Mouse (Mus musculus) T-helper 2 cell (primary cell): Measurements from ENCODE around the gene Ttc28.

Source experiments
- in situ Hi-C: fragments of 300-600 bp; cut with MboI, MseI; formaldehyde crosslinking; loops from one replicate; pipeline ENCODE4 v1.15.1; 2025; ENCODE audit warnings: high pct_unique_total_duplicates

Gene Ttc28

DNA sequence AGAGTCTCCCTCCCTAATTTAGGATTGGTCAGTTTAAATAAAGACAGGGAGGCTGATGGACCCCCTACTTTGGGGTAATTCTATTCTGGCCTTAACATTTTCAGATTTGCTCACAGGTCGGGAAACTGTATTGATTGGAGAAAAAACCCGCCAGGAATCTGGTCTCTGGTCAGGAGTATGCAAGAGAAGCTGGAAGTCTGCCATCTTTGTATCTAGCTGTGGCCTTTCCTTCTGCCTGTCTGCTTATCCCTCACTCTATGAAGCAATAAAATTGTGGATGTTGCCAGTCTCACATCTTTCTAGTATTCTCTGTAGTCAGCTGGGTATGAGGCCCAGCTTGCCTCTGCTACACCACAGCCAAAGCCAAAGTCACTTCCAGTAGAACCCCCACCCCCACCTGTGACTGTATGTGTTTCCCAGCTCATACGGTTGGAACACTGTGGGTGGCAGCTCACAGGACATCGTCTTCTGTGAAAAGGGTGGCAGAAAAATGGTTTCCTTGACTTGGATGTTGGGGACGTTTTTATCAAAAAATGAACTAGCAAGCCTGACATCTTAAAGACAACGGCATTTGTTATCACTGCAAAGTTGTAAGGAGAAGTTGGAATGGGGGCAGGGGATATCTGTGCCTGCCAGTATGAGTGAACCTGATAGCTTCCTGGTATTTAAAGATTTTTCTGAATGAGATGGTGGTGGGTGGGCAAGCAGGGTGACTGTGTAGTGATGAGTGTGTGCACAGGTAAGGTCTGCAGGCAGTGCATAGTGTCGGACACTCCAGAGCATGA is 281.7 kb downstream of the Ttc28 start:
- in situ Hi-C loops = no loop called here

DNA sequence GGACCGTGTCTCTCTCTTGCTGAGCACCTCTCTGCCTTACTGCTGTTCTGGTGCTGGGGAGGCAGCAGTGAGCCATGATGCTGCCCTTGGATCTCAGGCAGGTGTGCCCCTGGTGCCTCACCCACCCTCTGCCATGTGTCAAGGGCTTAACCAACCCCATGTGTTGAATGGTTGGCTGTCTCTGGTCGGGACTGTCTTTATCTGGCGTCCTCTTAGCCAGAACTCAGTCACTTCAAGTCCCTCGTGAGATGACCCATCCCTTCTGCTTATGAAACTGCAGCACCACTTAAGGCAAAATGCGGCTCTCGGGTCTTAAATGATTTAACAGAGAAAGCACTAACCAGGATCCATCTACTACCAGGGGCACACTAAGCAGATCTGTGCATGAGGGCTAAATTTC is 283.3 kb downstream of the Ttc28 start:
- in situ Hi-C loops = no loop called here

GRCm38 (mm10) chr5:111163377-111163776 is 283.8 kb downstream of the Ttc28 start:
- in situ Hi-C loops = no loop called here

- in situ Hi-C loops = no loop called here
These were observed 284.8 kb downstream of the Ttc28 start for GRCm38 (mm10) chr5:111164348-111164920.

DNA sequence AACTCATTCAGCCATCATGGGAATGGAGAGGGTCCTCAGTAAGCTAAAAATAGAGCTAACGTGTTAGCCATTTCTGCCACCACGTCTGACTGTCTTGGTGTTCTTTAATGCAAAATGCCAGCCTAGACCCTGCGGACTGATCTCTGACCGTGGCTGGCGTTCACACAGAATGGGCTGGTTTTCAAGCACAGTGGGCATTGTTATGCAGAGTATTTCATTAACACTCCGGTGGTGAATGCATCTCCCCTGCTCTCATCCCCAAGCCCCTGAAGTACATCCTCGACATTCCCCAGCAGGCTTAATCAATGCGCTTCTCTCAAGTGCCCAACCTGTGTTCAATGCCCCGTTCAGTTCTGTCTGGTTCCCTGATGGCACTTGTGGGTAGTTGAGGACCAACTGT is 290.8 kb downstream of the Ttc28 start:
- in situ Hi-C loops = no loop called here

- in situ Hi-C loops = no loop called here
These were observed 295.8 kb downstream of the Ttc28 start for GRCm38 (mm10) chr5:111175410-111175809.

DNA sequence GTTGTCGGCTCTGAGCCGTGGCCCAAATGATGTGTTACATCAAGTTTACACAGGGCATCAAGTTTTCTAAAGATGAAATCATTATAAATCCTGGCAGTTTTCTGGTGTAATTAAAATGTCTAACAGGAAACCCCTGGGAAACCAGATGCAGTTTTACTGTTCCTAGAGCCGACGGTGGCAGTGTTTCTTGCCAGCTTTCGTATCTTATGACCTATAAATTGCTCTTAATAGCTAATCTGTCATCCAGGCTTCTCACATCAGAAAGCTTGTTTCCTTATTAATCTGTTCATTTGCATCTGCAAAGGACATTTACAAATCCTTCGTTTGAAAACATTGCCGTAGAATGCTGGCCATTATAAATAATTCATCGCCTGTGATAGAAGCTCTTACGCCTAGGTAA is 296.2 kb downstream of the Ttc28 start:
- in situ Hi-C loops = no loop called here

- in situ Hi-C loops = no loop called here
These were observed 296.8 kb downstream of the Ttc28 start for GRCm38 (mm10) chr5:111176441-111176840.

GRCm38 (mm10) chr5:111178324-111179076 is 298.9 kb downstream of the Ttc28 start:
- in situ Hi-C loops = no loop called here

- in situ Hi-C loops = no loop called here
These were observed 300.0 kb downstream of the Ttc28 start for GRCm38 (mm10) chr5:111179651-111180050.

DNA sequence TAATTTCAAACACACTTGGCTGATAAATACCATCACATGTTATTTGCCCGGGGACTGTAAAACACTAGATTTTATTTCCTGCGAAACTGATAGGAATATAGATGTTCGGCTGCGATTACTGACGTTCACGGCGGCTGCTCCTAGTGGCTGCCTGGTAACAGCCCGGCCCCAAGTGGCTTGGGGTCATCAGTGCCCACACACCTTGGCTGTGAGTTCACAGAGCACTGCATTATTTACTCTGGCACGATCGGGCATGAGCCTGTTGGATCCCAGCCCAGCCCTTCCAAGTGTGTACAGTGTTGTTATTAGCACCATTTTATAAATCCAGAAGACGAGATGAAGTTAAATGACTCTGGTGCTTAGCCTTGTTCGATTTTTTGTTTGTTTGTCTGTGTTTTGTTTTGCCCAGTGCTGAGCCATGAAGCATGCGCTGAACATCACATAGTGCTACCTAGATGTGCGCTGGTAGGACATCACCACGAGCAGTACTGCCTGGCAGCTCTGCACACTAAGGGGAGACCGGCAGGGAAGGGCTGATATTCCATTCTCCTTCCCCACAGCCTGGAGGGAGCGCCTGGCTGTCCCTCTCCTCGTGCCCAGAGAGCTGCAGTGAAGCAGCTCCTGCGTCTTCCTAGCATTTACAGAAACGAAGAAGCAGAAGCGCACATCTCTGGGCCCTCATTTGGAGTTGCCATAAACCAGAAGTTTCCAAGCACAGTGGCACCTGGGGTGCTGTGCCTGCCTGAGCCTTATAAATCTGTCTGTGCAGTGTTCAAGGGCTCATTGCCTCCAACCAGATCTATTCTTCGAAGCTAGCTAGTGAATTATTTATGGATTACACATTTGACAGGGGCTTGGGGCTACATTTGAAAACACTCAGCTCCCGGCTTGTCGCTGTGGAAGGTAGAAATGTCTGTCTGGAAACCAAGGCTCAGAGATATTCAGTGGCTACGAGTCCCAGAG is 300.8 kb downstream of the Ttc28 start:
- in situ Hi-C loops = no loop called here

DNA sequence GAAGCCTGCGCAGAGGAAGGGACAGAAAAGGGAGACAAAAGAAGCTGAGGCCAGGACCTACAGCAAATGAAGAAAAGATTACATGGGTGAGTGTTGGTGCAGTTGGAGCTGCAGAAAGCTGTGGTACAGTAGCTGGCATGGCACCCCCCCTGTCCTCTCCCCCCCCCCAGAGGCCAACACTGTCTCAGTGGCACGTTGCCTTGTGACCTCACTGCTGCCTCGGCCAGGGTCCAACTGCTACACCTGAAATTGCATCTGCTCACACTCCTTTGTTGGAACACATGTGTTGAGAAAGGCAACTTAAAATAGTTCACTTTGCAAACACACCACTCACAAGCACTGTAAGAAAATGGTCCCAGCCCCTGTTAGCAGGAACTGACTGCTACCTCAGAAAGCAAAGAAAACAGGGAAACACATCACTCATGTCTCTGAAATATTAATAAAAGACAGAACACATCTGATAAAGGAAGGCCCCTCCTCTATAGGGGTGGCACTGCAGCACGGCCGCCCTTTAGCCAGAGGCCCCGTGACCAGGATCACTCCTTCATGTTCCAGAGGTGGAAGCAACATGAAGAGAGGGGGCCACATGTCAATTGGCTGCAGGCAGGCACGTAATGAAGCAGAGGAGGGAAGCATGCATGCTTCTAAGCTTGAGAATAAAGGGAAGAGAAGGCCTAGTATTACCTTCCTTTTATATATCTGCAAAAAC is 301.8 kb downstream of the Ttc28 start:
- in situ Hi-C loops = no loop called here

- in situ Hi-C loops = no loop called here
These were observed 307.0 kb downstream of the Ttc28 start for GRCm38 (mm10) chr5:111186600-111186999.

- in situ Hi-C loops = no loop called here
These were observed 312.4 kb downstream of the Ttc28 start for GRCm38 (mm10) chr5:111191972-111192371.

DNA sequence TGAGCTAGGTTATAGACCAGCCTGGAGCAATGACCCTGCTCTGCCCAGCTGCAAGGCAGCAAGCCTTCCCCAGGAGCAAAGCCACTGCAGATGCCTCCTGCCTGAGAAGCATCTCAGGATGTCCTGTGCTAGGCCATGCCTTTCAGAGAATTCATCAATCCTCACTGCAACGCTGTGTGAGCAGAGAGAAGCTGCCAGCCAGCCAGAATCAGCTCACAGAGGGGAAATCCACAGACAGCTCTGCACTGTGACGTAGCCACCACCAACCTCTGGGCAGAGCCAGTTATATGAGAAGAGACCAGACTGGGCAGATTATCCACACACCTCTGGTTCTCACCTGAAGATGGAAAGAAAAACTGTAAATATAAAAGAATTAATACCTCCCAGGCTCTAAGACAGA is 315.2 kb downstream of the Ttc28 start:
- in situ Hi-C loops = no loop called here

DNA sequence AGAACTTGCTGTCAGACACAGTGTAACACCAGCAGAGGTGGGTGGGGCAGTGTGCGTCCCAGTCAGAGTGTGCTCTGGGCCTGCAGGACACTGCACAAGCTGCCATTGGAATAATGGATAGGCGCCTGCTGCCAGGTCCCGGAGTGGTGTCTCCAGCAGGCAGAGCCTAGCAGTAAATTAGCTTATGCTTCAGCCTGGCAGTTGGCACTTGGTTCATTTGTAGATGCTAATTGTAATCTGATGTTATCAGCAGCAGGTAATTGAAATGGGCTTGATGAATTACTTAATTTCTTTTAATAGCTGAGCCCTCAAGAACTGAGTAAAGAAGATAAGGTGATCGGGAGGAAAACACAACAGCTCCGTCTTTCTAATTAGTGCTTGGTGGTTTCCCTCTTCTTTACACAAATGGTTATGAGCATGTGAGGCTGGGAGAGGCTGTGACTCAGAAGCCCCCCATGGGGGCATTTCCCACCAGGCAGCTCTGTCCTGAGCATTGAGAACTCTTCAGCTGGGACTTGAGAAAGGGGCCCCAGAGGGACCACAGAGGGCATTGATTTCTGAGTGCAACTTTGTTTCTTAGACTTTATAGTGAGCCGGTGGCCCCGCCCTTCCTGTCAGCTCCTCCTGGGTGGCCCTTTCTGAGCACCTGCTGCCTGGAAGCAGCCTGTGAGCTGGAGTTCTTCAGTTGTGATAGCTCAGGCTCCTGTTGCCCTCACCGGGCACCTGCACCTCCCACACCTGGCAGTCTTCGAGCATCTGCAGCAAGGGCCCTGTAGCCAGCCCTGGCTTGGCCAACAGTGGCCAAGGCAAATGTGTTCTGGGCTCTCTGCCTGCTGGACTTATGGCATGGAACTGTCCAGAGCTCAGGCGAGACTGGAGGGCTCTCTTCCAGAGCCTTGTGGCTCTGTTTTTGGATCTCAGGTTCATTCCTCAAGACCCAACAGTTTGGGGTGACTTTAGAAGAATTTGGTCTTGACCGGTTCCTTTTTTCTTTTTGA is 316.2 kb downstream of the Ttc28 start:
- in situ Hi-C loops = no loop called here

GRCm38 (mm10) chr5:111197727-111198126 is 318.1 kb downstream of the Ttc28 start:
- in situ Hi-C loops = no loop called here

GRCm38 (mm10) chr5:111200167-111200840 is 320.7 kb downstream of the Ttc28 start:
- in situ Hi-C loops = loop anchor here (10.0 kb wide), 1 partner anchor 216 kb away; no protein-coding TSS in a partner anchor
